8 mouse cellular contexts compared by ENCODE assay signal in genomic region chr6:90781921-90782770, GRCm38 (mm10).
DNase-seq lines count a peak whose midpoint lies in the region; ATAC-seq and TF ChIP-seq lines count a peak whose summit lies in the region.

No protein-coding gene starts in this region.

- no peaks in the 10 kb centered on the region for H3K9me3 ChIP-seq in forebrain, embryonic 13.5 days (replicated peaks)
- no peaks in the 10 kb centered on the region for H3K9me3 ChIP-seq in hindbrain, embryonic 13.5 days
- H3K9me3 ChIP-seq in midbrain, postnatal 0 days (ENCODE audit: low read length) = no peaks in the 10 kb centered on the region
- no peaks in the 10 kb centered on the region for H3K9me3 ChIP-seq in liver, postnatal 0 days (ENCODE audit: low read length)

- H3K36me3 ChIP-seq in forebrain, embryonic 13.5 days (ENCODE audit: poor library complexity, severe bottlenecking) = no peaks in the 10 kb centered on the region
- no peaks in the 10 kb centered on the region for H3K36me3 ChIP-seq in hindbrain, embryonic 13.5 days
- no peaks in the 10 kb centered on the region for H3K36me3 ChIP-seq in midbrain, postnatal 0 days (ENCODE audit: insufficient read depth, low read length)
- no peaks in the 10 kb centered on the region for H3K36me3 ChIP-seq in liver, postnatal 0 days (replicated peaks; ENCODE audit: insufficient read depth, low read length)

- TF ChIP-seq EP300 in liver, postnatal 0 days (IDR thresholded peaks at IDR 0.05; ENCODE audit: low read depth) = no peak

- intact Hi-C loops in left cerebral cortex, postnatal 14 days (cut with DNase I) = no loop called here

- peak overlapping the region; percentile 74 for H3K9ac ChIP-seq in forebrain, embryonic 13.5 days
- peak overlapping the region; percentile 77 for H3K9ac ChIP-seq in hindbrain, embryonic 13.5 days
- H3K9ac ChIP-seq in midbrain, postnatal 0 days (replicated peaks; ENCODE audit: low read length, poor library complexity, severe bottlenecking) = peak overlapping the region; percentile 64
- no peak overlapping the region for H3K9ac ChIP-seq in liver, postnatal 0 days (replicated peaks)

- TF ChIP-seq CTCF in midbrain, postnatal 0 days (IDR thresholded peaks at IDR 0.05) = no peak
- no peak for TF ChIP-seq CTCF in liver, postnatal 0 days (IDR thresholded peaks at IDR 0.05; ENCODE audit: low read depth)

- H3K4me1 ChIP-seq in forebrain, embryonic 13.5 days = peaks cover 84% of the 10 kb centered on the region
- H3K4me1 ChIP-seq in hindbrain, embryonic 13.5 days (replicated peaks) = peaks cover 83% of the 10 kb centered on the region
- H3K4me1 ChIP-seq in midbrain, postnatal 0 days (ENCODE audit: insufficient read depth, low read length) = peaks cover 31% of the 10 kb centered on the region
- no peaks in the 10 kb centered on the region for H3K4me1 ChIP-seq in liver, postnatal 0 days (ENCODE audit: insufficient read depth)

- DNase-seq in cerebellum, adult 18-20 months = peak; percentile 56 to 74
- DNase-seq in adrenal gland, postnatal 25 days = peak; percentile 40
- DNase-seq in left cerebral cortex, postnatal 14 days (ENCODE audit: low spot score in 2 of 2) = peak; percentile 72 to 79
- peak; percentile 94 for DNase-seq in midbrain, postnatal 0 days (ENCODE audit: low spot score)
- no peak for DNase-seq in liver, postnatal 0 days

- H3K4me3 ChIP-seq in forebrain, embryonic 13.5 days = peak overlapping the region; percentile 37
- H3K4me3 ChIP-seq in hindbrain, embryonic 13.5 days = peak overlapping the region; percentile 34
- H3K4me3 ChIP-seq in midbrain, postnatal 0 days (ENCODE audit: low read depth, low read length) = peak overlapping the region; percentile 8
- H3K4me3 ChIP-seq in liver, postnatal 0 days (ENCODE audit: low read depth, low read length) = no peak overlapping the region

- no peak; the same call in 1 of the 2 replicates for ATAC-seq in cerebellum, adult (ENCODE audit: insufficient number of reproducible peaks, low FRiP score, low TSS enrichment)
- ATAC-seq in forebrain, embryonic 13.5 days = peak; percentile 76
- ATAC-seq in hindbrain, embryonic 13.5 days (ENCODE audit: low FRiP score) = peak; percentile 82
- ATAC-seq in midbrain, postnatal 0 days (ENCODE audit: low FRiP score) = peak; percentile 75
- ATAC-seq in liver, postnatal 0 days = no peak

- WGBS in forebrain, embryonic 13.5 days = under 1% methylated on average over 19 of the region's 19 CpGs
- 8% methylated on average over 19 of the region's 19 CpGs for WGBS in hindbrain, embryonic 13.5 days
- 6% methylated on average over 19 of the region's 19 CpGs for WGBS in midbrain, postnatal 0 days
- WGBS in liver, postnatal 0 days (ENCODE audit: insufficient replicate concordance) = 49% methylated on average over 19 of the region's 19 CpGs

- H3K27ac ChIP-seq in forebrain, embryonic 13.5 days = peak overlapping the region; percentile 99
- H3K27ac ChIP-seq in hindbrain, embryonic 13.5 days = peak overlapping the region; percentile 99
- H3K27ac ChIP-seq in midbrain, postnatal 0 days (ENCODE audit: low read depth, low read length) = peak overlapping the region; percentile 93
- H3K27ac ChIP-seq in liver, postnatal 0 days (ENCODE audit: low read depth) = no peak overlapping the region

- H3K27me3 ChIP-seq in forebrain, embryonic 13.5 days = no peaks in the 10 kb centered on the region
- no peaks in the 10 kb centered on the region for H3K27me3 ChIP-seq in hindbrain, embryonic 13.5 days
- no peaks in the 10 kb centered on the region for H3K27me3 ChIP-seq in midbrain, postnatal 0 days (ENCODE audit: insufficient read depth, low read length)
- no peaks in the 10 kb centered on the region for H3K27me3 ChIP-seq in liver, postnatal 0 days (ENCODE audit: insufficient read depth, low read length)

- H3K4me2 ChIP-seq in forebrain, embryonic 13.5 days = peak overlapping the region; percentile 65
- peak overlapping the region; percentile 57 for H3K4me2 ChIP-seq in hindbrain, embryonic 13.5 days
- H3K4me2 ChIP-seq in midbrain, postnatal 0 days (ENCODE audit: low read depth, low read length, poor library complexity, severe bottlenecking) = peak overlapping the region; percentile 36
- no peak overlapping the region for H3K4me2 ChIP-seq in liver, postnatal 0 days (ENCODE audit: low read depth, low read length)

Comparison
In these comparisons a context has a peak if more than half of its experiments do, and no peak if none do; other contexts are left out.
1. ATAC-seq: peak in forebrain, embryonic 13.5 days (single experiment), hindbrain, embryonic 13.5 days (single experiment) and midbrain, postnatal 0 days (single experiment); none in cerebellum, adult (single experiment) and liver, postnatal 0 days (single experiment).